Mouse (Mus musculus): ENCODE data around the gene Aasdh. TPM values are rescaled to one million over a fixed set of nuclear protein-coding genes. Genes with fewer than 3 reads are reported as not detected.

Gene Aasdh
- polyA plus RNA-seq, 1 experiment from 2014 or later: 28.1 TPM

DNA sequence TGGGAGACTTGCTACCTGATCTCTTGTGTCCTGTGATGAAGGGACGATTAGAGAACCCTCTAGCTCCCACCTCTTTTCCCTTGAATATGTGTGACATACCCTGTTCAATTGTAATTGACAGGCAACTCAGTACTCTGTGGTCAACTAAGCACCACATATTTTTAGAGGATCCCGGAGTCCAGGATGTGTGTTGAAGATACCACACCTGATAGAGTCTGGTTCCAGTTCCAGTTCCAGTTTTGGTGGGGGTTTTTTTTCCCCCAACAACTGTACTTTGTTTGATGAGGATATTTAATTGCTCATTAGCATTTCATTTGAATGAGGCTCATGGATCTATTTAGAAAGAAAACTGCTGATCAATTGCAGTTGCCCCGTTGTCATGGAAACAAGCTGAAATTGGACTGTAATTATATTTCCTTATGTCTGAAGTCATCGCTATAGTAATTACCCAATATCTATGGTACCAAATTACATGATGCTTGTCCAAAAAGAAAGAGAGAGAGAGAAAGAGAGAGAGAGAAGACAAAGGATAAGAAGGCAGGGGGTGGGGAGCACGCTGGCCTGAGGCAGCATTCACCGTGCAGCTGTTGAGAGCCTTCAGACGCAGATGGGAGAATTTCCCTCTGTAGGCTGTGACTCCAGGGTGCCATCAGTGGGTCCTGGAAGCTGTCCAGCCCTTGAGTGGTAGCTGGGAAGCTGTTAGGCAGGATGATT is 76.6 kb downstream of the Aasdh start:
- Histone ChIP-seq H3K4me1 (replicated peaks; ENCODE audit: control insufficient read depth, insufficient read depth, low read length) (peaks cover 28% of the 10 kb centered on the region), H3K27ac (ENCODE audit: low read length) (peak overlapping the region; percentile 84), H3K27me3 (replicated peaks; ENCODE audit: control insufficient read depth, insufficient read depth, low read length) (no peaks in the 10 kb centered on the region), H3K9ac (replicated peaks; ENCODE audit: low read depth, low read length) (no peak overlapping the region), H3K4me3 (replicated peaks; ENCODE audit: low read length) (no peak overlapping the region), H3K36me3 (ENCODE audit: control insufficient read depth, insufficient read depth) (no peaks in the 10 kb centered on the region), H3K9me3 (ENCODE audit: control insufficient read depth, low read length) (no peaks in the 10 kb centered on the region), H3K4me2 (ENCODE audit: low read length) (no peak overlapping the region)
- 5% methylated on average over 7 of the region's 7 CpGs for WGBS
- ATAC-seq: peak; percentile 88

Other genes starting within 250 kb of the Aasdh start
- 74.6 and 77.0 TPM in 2 replicates for gene C530008M17Rik, start 249.0 kb downstream of the Aasdh start, polyA plus RNA-seq (2015; fragmentation: Nextera tagmentation; extraction: Ambion mirVana)
- gene Paics, start 45.8 kb upstream of the Aasdh start, polyA plus RNA-seq (2015; fragmentation: Nextera tagmentation; extraction: Ambion mirVana): 213 and 233 TPM in 2 replicates
- gene Ppat, start 46.1 kb upstream of the Aasdh start, polyA plus RNA-seq (2015; fragmentation: Nextera tagmentation; extraction: Ambion mirVana): 15.5 and 17.1 TPM in 2 replicates
- 87.7 and 90.1 TPM in 2 replicates for gene Srp72, start 69.2 kb upstream of the Aasdh start, polyA plus RNA-seq (2015; fragmentation: Nextera tagmentation; extraction: Ambion mirVana)
- not detected in 2 replicates for gene Arl9, start 98.5 kb upstream of the Aasdh start, polyA plus RNA-seq (2015; fragmentation: Nextera tagmentation; extraction: Ambion mirVana)
- gene Thegl, start 110.5 kb upstream of the Aasdh start, polyA plus RNA-seq (2015; fragmentation: Nextera tagmentation; extraction: Ambion mirVana): 0.25 and 0.80 TPM in 2 replicates
- gene Hopx, start 209.6 kb upstream of the Aasdh start, polyA plus RNA-seq (2015; fragmentation: Nextera tagmentation; extraction: Ambion mirVana): 1.2 and 1.6 TPM in 2 replicates